Mouse (Mus musculus) limb, embryonic 11.5 days (tissue): ENCODE data around the gene Padi3. TPM values are rescaled to one million over a fixed set of nuclear protein-coding genes. Genes with fewer than 3 reads are reported as not detected.
A peak's percentile ranks its signal among the peaks of the same experiment; 100 is the strongest.

ENCODE experiments used
- ATAC-seq: fragments of 200-750 bp; cut with Nextera tagmentation; 2 replicates; pipeline ENCODE4 v1.8.0; 2017; ENCODE audit warnings: low read depth; ENCODE audit not compliant: insufficient number of reproducible peaks, low FRiP score, low TSS enrichment
- DNase-seq: peaks from one replicate; pipeline ENCODE4 v3.0.0-alpha.2; 2015; ENCODE audit warnings: low spot score
- H3K27ac ChIP-seq: fragments of 300-500 bp; sonication (generic); replicated peaks from 2 replicates; pipeline ENCODE4 v1.5.1; 2014; ENCODE audit warnings: low read depth, mild to moderate bottlenecking, low read length
- H3K27me3 ChIP-seq: fragments of 300-500 bp; sonication (generic); 2 replicates; pipeline ENCODE4 v1.6.1; 2014; ENCODE audit warnings: mild to moderate bottlenecking, low read length, mixed read lengths; ENCODE audit not compliant: control insufficient read depth, insufficient read depth
- H3K36me3 ChIP-seq: fragments of 300-500 bp; sonication (generic); 2 replicates; pipeline ENCODE4 v1.6.1; 2014; ENCODE audit warnings: mild to moderate bottlenecking, low read length, moderate library complexity, mixed read lengths; ENCODE audit not compliant: control insufficient read depth, insufficient read depth
- H3K4me1 ChIP-seq: fragments of 300-500 bp; sonication (generic); 2 replicates; pipeline ENCODE4 v1.6.1; 2014; ENCODE audit warnings: low read length, mixed read lengths; ENCODE audit not compliant: control insufficient read depth, insufficient read depth
- H3K4me2 ChIP-seq: fragments of 300-500 bp; sonication (generic); 2 replicates; pipeline ENCODE4 v1.6.1; 2014; ENCODE audit warnings: low read depth, mild to moderate bottlenecking, moderate library complexity; ENCODE audit not compliant: severe bottlenecking
- H3K4me3 ChIP-seq: fragments of 300-500 bp; sonication (generic); 2 replicates; pipeline ENCODE4 v1.5.1; 2014; ENCODE audit warnings: low read depth, low read length
- H3K9ac ChIP-seq: fragments of 300-500 bp; sonication (generic); 2 replicates; pipeline ENCODE4 v1.6.1; 2014; ENCODE audit warnings: mild to moderate bottlenecking, low read length
- H3K9me3 ChIP-seq: fragments of 300-500 bp; sonication (generic); 2 replicates; pipeline ENCODE4 v1.6.1; 2016; ENCODE audit warnings: low read length; ENCODE audit not compliant: control insufficient read depth
- WGBS: fragments of 180-500 bp; shearing (Covaris S2); extraction: QIAGEN DNeasy Blood & Tissue Kit; methylation state at CpG from one replicate; pipeline ENCODE4 v1.1.7; 2014; 5-methylcytosine and 5-hydroxymethylcytosine counted together
- polyA plus RNA-seq: library from polyadenylated mRNA; unstranded; fragments of >200 nt; fragmentation: Nextera tagmentation; extraction: Ambion mirVana; gene quantifications from 2 replicates; pipeline ENCODE4 v1.2.1, GENCODE M21; 2014

Gene Padi3
- polyA plus RNA-seq, 1 experiment from 2014 or later = 0.61 TPM

DNA sequence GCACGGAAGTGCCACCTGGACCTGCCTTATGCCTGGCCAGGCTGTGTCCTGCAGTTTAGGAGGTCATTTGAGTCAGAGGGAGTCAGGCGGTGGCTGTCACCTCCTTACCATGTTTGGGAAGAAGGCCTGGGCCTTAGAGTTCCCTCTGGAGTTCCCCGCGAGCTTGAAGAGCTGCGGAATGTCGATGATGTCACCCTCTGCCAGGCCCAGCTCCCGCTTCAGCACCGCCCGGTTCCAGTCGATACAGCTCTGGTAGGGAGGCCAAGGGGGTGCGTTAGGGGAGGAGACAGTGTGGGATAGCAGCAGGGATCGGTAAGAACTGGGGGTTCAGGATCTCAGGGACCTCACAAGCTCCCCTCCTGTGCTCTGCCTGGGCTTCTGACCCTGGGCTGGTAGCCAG lies 62.5 kb downstream of the Padi3 start:
- peaks cover 7% of the 10 kb centered on the region; the same call in 1 of the 2 replicates for H3K27me3 ChIP-seq
- ATAC-seq (no peak), DNase-seq (no peak)
- no peak overlapping the region for H3K27ac ChIP-seq
- no peak overlapping the region for H3K4me3 ChIP-seq
- no peak overlapping the region for H3K9ac ChIP-seq
- H3K4me2 ChIP-seq = no peak overlapping the region
- H3K36me3 ChIP-seq = no peaks in the 10 kb centered on the region
- H3K9me3 ChIP-seq = no peaks in the 10 kb centered on the region
- WGBS = 24% methylated on average over 12 of the region's 12 CpGs
- peaks cover 9% of the 10 kb centered on the region; the same call in 1 of the 2 replicates for H3K4me1 ChIP-seq

DNA sequence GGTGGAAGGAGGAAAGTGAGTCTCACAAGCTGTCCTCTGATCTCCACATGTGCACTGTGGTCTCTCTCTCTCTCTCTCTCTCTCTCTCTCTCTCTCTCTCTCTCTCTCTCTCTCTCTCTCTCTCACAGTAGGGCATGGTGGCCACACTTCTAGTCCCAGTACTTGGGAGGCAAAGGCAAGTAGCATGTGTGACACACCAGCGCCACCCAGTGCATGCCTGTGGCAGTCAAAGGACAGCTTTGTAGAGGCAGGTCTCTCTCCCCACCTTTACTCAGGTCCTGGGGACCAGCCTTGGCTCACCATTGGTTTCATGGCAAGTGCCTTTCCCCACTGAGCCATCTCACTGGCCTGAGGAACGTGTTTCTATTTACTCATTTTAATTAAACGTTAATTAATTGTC lies 65.8 kb downstream of the Padi3 start:
- WGBS = 23% methylated on average over 3 of the region's 3 CpGs
- H3K4me1 ChIP-seq = 0 out of 2 replicates have a peak, but pooled peaks cover 5% of the 10 kb centered on the region
- ATAC-seq = no peak
- DNase-seq = peak; percentile 58
- no peaks in the 10 kb centered on the region for H3K36me3 ChIP-seq
- H3K9me3 ChIP-seq = no peaks in the 10 kb centered on the region
- H3K4me2 ChIP-seq = no peak overlapping the region
- H3K4me3 ChIP-seq = no peak overlapping the region
- no peak overlapping the region for H3K27ac ChIP-seq
- H3K9ac ChIP-seq = no peak overlapping the region
- 0 out of 2 replicates have a peak, but pooled peaks cover 4% of the 10 kb centered on the region for H3K27me3 ChIP-seq

DNA sequence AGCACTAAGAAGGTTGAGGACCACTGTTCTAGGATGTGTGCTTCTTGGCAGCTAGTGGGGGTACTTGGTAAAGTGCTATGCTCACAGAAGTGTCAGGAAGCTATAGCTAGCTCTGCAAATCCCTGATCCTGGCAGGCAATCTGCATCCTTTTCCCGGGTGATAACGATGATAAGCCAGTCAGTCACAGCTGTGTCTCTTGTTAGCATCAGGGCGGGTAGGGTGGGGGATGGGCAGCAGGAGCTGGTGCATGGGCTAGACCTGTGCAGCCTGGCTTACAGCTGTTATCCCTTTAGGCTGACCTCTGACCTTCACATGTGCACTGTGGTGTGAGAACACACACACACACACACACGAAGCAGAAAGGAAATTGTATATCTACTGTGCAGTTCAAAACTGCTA lies 67.4 kb downstream of the Padi3 start:
- 48% methylated on average over 4 of the region's 4 CpGs for WGBS
- no peak for DNase-seq
- no peak for ATAC-seq
- Histone ChIP-seq H3K9me3 (no peaks in the 10 kb centered on the region), H3K36me3 (no peaks in the 10 kb centered on the region), H3K4me1 (0 out of 2 replicates have a peak, but pooled peaks cover 5% of the 10 kb centered on the region), H3K4me2 (no peak overlapping the region), H3K27ac (no peak overlapping the region), H3K9ac (no peak overlapping the region), H3K4me3 (no peak overlapping the region), H3K27me3 (0 out of 2 replicates have a peak, but pooled peaks cover 3% of the 10 kb centered on the region)

DNA sequence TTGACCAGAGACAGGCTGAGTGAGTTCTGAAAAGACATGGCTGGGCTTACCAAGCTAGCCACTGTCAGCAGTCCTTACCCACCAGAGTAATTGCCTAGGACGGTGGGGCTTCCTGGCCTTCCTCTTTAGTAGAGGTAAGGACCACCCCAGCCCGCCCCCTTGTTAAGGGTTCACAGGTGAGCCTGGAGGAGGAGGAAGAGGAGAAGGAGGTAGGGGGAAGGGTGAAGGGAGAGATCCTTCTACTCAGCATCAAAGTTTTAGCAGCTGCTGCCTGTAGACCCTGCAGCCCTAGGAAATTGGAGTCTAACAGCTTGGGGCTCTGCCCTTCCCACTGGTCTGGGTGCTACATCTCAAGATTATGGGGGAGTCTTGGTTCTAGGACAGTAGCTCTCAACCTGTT lies 67.9 kb downstream of the Padi3 start, which contains the start of gene Padi6:
TSS of gene Padi6 (minus strand) at position 101 of the 400 bp plus-strand sequence.
- ATAC-seq = no peak
- 74% methylated on average over 2 of the region's 2 CpGs for WGBS
- no peaks in the 10 kb centered on the region for H3K9me3 ChIP-seq
- no peak within 1 kb of the TSS for H3K4me2 ChIP-seq
- no peak for DNase-seq
- H3K27me3 ChIP-seq = no peaks in the 10 kb centered on the region
- no peaks in the 10 kb centered on the region for H3K36me3 ChIP-seq
- H3K9ac ChIP-seq = no peak within 1 kb of the TSS
- no peak within 1 kb of the TSS for H3K27ac ChIP-seq
- H3K4me3 ChIP-seq = no peak within 1 kb of the TSS
- no peaks in the 10 kb centered on the region for H3K4me1 ChIP-seq

DNA sequence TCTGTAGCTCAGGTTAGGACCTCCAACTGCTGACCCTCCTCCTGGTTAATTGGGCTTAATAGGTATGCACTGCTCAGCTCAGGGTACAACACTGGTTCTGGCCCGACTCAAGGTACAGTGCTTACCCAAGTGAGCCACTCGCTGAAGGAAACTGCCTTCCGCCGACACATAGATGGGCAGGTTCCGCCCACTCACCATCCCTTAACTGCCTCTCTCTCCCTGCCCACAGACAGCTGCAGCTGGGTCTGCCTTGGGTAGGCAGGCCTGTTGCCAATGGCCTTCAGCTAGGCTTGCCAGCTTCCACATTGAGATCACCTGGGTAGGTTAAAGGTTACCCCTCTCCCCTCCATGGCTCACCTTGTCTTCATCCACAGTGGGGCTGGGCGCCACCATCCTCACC lies 69.0 kb downstream of the Padi3 start:
- 86% methylated on average over 6 of the region's 6 CpGs for WGBS
- Histone ChIP-seq H3K4me1 (no peaks in the 10 kb centered on the region), H3K9me3 (no peaks in the 10 kb centered on the region), H3K4me2 (no peak overlapping the region), H3K4me3 (no peak overlapping the region), H3K27ac (no peak overlapping the region), H3K27me3 (no peaks in the 10 kb centered on the region), H3K36me3 (no peaks in the 10 kb centered on the region), H3K9ac (no peak overlapping the region)
- no peak for ATAC-seq
- no peak for DNase-seq

DNA sequence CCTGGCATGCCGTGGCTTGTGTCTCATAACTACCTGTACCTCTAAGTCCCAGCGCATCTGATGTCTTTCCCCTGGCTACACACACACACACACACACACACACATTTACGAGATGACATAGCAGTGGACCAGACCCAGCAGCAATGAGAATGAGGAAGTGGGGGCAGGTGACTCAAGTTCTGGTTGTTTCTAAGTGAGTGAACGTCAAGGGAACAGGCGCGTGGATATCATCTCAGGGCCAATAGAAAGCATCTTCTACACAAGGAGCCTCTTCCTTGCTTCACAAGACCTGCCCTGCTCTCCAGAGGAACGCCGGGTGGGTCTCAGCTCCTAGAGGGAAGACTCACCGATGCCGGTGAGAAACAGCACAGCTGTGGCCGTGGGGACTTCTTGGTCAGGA lies 69.8 kb downstream of the Padi3 start:
- no peak overlapping the region for H3K4me3 ChIP-seq
- ATAC-seq = no peak
- no peak overlapping the region for H3K4me2 ChIP-seq
- H3K36me3 ChIP-seq = no peaks in the 10 kb centered on the region
- no peak overlapping the region for H3K9ac ChIP-seq
- WGBS = 92% methylated on average over 11 of the region's 11 CpGs
- H3K27me3 ChIP-seq = no peaks in the 10 kb centered on the region
- H3K4me1 ChIP-seq = no peaks in the 10 kb centered on the region
- no peak overlapping the region for H3K27ac ChIP-seq
- no peak for DNase-seq
- H3K9me3 ChIP-seq = no peaks in the 10 kb centered on the region

Other genes with a start within 250 kb of the Padi3 start
- gene Arhgef10l, start 144.6 kb downstream of the Padi3 start, polyA plus RNA-seq = 11.8 and 12.8 TPM in 2 replicates
- gene Rcc2, start 110.1 kb downstream of the Padi3 start, polyA plus RNA-seq = 87.2 and 101 TPM in 2 replicates
- 0.11 TPM in 1 of 2 replicates, not detected in the other for gene Padi6, start 68.0 kb downstream of the Padi3 start, polyA plus RNA-seq
- gene Padi4, start 36.4 kb downstream of the Padi3 start, polyA plus RNA-seq = 0.12 TPM in 1 of 2 replicates, not detected in the other
- gene Padi1, start 35.1 kb upstream of the Padi3 start, polyA plus RNA-seq = 0.28 and 0.44 TPM in 2 replicates
- 0.17 and 0.35 TPM in 2 replicates for gene Padi2, start 95.7 kb upstream of the Padi3 start, polyA plus RNA-seq
- 403 and 421 TPM in 2 replicates for gene Sdhb, start 150.6 kb upstream of the Padi3 start, polyA plus RNA-seq
- 27.8 and 28.7 TPM in 2 replicates for gene Atp13a2, start 176.2 kb upstream of the Padi3 start, polyA plus RNA-seq
- 485 and 517 TPM in 2 replicates for gene Mfap2, start 199.8 kb upstream of the Padi3 start, polyA plus RNA-seq
- 8.7 and 9.0 TPM in 2 replicates for gene Crocc, start 249.9 kb upstream of the Padi3 start, polyA plus RNA-seq